Mouse (Mus musculus): ENCODE results near the gene Rhebl1.

Rhebl1 gene

DNA sequence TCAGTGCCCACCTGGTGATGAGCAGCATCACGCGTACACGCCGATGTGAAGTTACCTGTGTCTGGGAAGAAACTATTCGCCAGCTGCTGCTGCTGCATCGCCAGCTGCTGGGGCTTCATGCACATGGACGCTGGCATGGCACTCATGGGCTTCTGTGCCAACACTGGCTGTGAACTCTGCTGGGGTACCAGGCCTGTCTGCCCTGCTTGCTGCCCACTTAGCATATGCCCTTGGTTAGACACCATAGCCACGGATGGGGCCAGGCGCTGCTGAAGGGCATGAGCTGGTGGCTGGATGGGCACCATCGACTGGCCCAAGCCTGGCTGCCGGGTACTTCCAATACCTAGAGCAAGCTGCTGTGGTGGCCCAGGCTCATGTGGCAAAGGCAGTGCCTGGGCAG lies 45.2 kb downstream of the Rhebl1 start:
- no peak for DNase-seq

DNA sequence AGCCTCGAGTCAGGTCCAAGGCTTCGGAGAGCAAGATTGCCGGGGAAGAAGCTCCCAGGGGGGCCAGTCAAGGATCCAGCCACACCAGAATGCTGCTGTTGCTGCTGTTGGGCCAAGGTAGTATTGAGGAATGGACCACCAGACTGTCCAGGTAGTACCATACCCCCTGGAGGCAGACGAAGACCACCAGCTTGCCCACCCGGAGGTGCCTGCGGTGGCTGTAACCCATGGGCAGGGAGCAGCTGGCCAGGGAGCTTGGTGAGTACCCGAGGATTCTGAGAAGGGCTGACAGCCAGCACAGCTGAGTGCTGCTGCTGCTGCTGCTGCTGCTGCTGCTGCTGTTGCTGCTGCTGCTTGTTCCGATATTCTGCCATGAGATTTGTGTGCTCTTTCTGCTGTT lies 48.2 kb downstream of the Rhebl1 start:
- DNase-seq, result no peak

DNA sequence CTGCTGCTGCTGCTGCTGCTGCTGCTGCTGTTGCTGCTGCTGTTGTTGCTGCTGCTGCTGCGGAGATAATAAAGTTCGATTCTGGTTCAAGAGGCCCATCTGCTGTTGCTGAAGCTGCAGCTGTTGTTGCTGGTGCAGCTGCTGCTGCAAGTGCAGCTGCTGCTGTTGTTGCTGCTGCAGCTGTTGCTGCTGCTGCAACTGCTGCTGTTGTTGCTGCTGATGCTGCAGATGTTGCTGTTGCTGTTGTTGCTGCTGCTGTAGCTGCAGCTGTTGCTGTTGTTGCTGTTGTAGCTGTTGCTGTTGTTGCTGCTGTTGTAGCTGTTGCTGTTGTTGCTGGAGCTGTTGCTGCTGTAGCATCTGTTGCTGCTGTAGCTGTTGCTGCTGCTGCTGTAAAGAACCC lies 49.2 kb downstream of the Rhebl1 start:
- DNase-seq, result no peak

DNA sequence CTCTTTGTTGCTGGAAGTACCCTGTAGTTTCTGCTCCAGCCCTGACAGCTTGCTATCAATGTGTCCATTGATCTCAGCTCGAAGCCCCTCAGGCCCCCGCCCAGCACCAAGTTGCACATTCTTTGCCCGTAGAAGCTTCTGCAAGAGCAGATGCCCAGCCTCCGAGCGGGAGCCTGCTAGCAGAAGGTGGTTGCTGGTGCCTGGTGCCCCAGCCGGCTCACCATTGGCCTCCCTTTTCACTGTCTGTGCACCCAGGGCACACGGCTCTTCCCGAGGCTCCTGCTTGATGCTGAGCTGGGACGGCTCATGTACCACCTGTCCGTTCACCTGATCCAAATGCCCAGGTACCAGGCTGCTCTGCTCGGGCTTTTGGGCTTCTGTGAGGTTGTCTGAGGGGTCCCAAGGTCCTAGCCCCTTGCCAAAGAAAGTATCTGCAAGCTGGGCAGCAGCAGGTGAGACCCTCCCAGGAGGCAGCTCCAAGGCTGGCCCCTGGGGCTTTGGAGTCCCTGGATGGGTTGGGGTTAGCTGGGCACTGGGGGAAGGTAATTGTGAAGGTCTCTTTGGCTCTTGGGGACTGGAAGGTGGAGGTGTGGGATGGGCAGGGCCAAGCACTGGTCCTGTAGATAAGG lies 50.6 kb downstream of the Rhebl1 start:
- DNase-seq, result no peak

DNA sequence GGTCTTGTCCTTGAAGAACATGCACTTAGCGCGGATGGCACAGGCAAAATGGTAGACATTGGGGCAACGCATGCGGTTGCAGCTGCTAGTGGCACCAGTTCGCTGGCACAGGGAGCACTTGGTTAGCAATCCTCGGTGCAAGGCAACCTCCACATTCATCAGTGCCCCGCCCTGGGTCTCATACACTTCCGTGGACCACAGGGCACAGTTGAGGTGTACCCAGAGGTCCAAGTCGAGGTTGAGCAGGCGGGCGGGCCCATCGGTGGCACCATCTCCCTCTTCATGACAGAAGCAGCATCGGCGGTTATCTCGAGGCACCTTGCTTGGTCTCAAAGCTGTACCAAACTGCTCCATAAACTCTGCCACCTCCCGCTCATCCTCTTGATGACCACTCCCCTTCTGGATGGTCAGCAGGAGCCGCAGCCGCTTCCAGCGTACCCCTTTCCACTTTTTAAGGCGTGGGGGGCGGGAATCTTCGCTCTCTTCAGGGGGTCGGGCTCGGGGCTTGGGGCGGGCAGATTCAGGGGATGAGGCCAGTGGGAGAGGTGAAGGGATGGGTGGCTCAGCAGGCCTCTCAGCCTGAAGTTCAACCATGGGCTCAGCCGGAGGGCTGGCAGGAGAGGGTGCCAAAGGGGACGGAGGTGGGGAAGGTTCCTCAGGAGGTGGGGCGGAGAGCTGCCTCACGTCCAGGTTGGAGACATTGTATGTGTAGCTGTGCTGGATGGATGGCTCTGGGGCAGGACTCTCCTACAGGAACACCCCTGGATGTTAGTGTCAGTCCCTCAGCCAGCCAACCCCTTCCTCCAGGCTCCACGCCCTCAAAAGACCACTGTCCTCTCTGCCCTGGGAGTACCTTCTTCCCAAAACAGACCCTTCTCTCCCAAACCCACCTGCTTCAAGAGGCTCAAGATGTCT lies 54.4 kb downstream of the Rhebl1 start:
- no peak for DNase-seq

DNA sequence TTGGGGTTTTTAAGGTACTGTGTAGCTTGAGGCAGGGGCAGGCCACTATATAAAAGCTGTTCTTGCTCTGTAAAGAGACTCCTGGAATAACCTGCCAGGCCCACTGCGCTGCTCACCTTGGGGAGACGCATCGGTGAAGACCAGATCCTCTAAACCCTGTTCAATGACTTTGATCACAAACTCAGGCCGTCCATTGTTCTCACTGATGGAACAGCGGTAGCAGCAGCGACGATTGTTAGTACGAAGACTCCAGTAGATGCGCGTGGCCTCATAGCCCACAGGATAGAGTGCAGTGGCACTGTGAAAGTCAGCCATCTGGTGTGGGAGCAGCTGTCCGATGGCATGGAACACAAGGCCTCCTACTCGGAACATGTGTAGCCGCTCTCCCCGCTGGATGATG lies 55.2 kb downstream of the Rhebl1 start:
- no peak for DNase-seq

DNA sequence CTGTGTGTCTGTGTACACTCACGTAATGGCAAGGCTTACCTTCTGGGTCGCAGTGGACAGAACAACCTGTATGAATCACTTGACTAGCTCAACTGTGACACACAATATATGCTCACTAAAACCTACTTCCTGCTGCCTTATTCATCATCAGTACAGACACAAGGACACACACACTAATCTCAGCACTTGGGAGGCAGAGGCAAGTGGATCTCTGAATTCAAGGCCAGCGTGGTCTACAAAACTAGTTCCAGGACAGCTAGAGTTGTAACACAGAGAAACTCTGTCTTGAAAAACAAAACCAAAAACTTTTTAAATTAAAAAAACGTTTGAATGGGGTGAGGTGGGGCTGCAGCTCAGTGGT lies 56.6 kb downstream of the Rhebl1 start:
- DNase-seq, result no peak

DNA sequence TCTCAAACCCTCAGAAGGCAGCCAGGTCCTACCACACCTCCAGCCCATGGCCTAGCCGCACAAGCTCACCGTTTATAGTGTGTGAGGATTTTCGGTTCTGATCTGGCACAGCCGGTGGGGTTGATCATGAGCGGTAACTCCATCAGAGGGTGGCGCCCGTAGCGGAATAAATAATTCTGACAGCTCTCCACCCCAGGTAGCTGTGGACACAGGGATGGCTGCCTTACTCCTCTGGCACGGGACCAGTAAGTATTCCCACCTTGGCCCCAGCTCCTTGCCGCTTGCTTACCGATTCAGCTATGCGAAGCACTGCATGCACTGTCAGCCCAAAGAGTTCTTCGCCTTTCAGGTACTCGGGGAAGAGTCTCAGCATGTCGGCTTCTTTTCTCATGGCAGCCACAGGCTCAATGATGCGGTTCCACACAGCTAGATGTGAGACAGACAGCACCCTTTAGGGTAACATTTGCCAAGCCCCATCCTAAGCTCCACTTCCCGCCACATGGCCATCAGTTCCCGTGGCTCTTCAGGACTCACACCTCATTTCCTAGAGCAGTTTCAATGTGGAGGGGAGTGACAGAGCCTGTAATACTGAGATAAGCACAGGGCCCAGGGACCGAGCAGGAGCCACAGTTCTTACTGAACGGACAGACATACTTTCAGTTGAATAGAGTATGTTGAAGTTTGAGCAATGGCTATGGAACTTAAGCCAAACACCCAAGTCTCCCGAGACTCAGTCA lies 57.2 kb downstream of the Rhebl1 start:
- DNase-seq, result no peak

DNA sequence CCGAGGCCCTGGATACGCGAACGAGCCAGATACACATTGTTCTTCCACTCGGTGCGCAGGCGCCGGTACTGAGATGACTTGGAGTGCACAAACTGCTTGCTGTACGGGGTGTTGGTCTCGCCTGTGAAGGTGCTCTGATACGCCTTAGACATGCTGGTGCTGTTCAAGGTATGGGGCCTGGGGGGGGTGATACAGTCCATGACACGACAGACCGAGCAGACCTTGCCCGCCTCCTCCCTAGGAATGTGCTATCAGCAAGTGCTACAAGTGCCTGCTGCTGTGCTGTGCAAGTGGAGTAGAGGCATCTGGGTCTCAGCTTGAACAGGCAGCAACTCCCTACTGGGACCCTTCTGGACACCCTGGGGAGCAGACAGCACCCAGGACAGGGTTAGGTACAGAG lies 59.0 kb downstream of the Rhebl1 start:
- no peak for DNase-seq

DNA sequence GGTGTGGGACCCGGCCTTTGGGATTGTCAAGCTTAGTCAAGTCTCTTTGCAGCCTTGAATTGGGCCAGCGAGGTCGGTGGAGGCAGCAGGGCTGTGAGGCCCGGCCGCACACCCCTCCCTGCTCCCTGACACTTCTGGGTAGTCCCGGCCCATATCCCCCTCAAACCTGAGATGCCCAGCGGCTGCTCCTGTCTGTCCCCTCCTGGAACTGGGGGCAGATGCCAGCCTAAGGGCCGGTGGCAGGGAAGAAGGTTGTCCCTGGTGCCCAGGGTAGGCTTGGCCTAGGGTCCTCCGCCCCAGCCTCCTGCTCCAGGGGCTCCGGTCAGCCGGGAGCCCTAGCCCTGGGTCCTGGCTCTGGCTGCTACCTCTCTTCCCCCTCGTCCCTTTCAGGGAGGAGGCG lies 60.3 kb downstream of the Rhebl1 start:
- DNase-seq, result no peak

DNA sequence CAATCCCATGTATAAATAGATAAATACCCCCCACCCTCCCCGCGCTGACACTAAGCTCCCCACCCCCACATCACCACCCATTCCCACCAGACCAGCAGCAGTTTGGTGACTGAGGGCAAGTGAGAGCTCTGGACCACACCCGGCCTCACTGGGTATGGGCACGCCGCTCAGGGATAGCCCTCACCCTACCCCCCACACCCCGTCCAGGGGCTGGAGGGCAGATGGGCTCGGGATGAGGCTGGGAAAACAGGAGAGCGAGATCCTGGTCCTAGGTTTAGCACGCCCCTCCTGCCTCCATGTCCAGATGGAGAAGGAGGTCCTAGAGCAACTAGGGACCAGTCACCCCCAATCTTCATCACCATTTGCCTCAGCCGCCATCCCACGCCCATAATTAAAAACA lies 61.1 kb downstream of the Rhebl1 start:
- DNase-seq, result no peak

DNA sequence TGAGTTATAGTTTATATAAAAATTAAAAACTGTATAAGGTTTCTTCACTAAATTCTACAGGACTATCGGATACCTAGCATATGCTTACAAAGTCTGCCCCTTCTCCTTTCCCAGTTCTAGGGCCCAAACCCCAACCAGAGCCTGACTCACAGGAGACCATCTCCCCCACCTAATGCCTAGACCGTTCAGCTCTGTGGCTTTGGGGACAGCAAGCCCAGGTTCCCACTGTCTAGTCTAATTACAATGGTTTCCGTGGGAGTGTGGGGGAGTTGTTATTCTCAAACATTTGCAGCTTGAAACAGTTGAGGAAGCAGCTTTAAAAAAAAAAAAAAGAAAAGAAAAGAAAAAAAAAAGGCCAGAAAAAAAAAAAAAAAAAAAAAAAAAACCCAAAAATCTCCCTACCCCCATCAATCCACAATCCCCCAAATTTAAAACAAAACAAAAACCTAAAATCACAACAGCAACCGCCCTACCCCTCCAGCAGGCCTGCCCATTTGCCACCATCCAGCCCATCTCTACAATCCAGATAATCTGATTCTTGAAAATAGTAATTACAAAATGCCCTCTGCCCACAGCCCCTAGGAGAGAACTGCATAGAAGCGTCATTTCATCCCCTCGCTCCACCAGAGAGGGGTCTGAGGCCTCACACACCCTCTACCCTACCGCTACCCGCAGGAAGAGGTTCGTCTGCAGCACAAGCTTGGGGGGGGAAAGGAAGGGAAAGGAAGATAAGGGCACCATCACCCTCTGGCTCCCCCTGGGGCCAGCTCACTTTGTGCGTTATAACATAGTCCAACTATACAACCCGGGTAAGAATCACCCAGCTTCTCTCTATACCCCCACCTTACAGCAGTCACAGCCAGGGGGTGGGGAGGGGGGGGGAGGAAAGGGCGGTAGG lies 61.9 kb downstream of the Rhebl1 start:
- no peak for DNase-seq

DNA sequence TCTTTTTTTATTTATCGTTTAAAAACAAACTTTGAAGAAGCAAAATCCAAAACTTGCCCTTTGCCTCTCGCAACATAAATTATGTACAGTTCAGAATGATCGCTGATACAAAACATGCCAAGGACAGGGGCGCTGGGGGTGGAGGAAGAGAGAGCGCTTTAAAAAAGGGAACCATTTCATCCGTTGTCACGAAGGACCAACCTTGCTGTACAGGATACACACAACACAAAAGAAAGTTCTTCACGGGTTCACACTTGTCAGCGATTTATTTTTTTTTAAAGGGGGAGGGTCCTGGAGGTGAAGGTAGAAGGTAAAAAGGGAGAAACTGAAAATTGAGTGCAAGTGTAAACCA lies 62.7 kb downstream of the Rhebl1 start:
- DNase-seq, result no peak

DNA sequence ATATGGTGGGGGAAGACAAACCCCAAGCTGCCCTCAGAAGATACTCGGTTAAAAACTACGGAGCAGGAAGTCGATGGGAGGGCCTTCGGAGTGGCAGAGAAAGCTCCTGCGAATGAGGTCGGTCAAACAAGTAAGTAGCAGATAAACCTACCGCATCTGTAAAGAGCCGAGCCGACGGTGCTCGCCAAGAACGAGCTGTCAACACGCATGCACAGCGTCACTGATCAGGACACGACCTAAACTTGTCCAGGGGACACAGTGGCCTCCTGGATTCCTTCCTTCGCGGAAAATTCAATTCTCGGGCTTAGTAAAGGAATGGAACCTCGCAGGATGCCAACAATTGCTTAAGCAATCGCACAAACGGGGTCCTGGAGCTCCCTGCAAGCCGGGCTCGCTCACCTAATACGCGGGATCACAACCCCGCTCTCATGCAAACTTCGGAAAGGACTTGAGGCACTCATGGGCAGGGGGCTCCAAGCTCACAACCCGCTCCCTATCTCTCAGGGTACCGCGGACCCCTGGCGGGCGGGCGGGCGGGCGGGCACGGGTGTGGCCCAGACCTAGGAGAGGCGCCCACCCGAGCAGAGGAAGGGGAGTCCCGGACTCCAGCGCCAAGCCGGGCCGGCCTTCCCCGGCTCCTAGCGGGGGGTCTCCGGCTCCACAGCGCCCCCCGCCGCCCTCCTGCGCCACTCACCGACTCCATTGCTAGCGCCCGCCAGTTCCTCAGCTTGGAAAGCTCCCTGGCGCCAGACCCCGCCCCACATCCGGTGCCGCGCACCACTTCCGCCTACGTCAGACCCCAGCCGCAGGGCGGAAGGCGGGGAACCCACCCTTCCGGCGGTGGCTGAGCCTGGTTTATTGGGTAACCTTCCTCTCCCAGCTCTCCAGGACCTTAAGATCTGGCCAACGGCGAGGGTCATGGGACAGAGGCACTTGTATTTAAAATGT lies 63.3 kb downstream of the Rhebl1 start, which contains the start of gene Prkag1:
Prkag1 (minus strand) TSS at position 786 of the 948 bp plus-strand sequence.
- peak; percentile 95 for DNase-seq

All from layer of hippocampus, adult 9-11 months (tissue).